Mouse (Mus musculus): ENCODE measurements around the gene Med12. TPM values are rescaled to one million over a fixed set of nuclear protein-coding genes. Genes with fewer than 3 reads are reported as not detected.
"Not testable (repeated sequence)": the region's sequence is repeated elsewhere in the genome, so short reads cannot be mapped to it uniquely, and the experiment has no call there.

Gene Med12
- total RNA-seq, 2 experiments from 2014 or later = 26.1 to 33.7 TPM

DNA sequence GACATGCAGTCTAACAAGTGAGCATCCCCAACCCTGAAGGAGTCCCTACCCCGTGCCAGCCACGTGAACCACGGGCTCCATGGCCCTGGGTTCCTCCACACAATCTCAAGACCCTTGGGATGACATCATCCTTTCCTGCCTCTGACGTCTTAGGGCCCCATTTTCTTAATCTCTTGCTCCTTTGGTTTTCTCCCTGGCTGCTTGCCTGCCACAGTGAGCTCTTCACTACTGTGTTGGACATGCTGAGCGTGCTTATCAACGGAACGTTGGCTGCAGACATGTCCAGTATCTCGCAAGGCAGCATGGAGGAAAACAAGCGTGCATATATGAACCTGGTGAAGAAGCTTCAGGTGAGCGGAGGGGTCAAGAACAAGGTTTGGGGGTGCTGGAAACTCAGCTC is 16.3 kb downstream of the Med12 start:
- no peak for DNase-seq (ENCODE audit: extremely low spot score in 1 of 2, low spot score in 2 of 2)
- intact Hi-C loops (cut with DNase I) = no loop called here

- intact Hi-C loops (cut with DNase I) = no loop called here
- peak in 1 of 2 experiments; percentile 67 for DNase-seq (ENCODE audit: extremely low spot score in 1 of 2, low spot score in 2 of 2)
Observed at GRCm38 (mm10) chrX:101299055-101299454, 25.2 kb downstream of the Med12 start, which contains the start of gene Nlgn3. TSS of gene Nlgn3 (plus strand) at chrX:101299168.

GRCm38 (mm10) chrX:101299473-101300426 is 25.9 kb downstream of the Med12 start:
- intact Hi-C loops (cut with DNase I) = loop anchor here (2.0 kb wide), 1 partner anchor 31 kb away; no protein-coding TSS in a partner anchor
- DNase-seq (ENCODE audit: extremely low spot score in 1 of 2, low spot score in 2 of 2) = peak in 1 of 2 experiments; percentile 59

GRCm38 (mm10) chrX:101300427-101301030 is 26.7 kb downstream of the Med12 start:
- DNase-seq (ENCODE audit: extremely low spot score in 1 of 2, low spot score in 2 of 2) = no peak
- intact Hi-C loops (cut with DNase I) = loop anchor here (2.0 kb wide), 1 partner anchor 30 kb away; no protein-coding TSS in a partner anchor

- DNase-seq (ENCODE audit: extremely low spot score in 1 of 2, low spot score in 2 of 2) = no peak
- intact Hi-C loops (cut with DNase I) = loop anchor here (2.0 kb wide), 1 partner anchor 29 kb away; no protein-coding TSS in a partner anchor
Observed at GRCm38 (mm10) chrX:101301654-101302053, 27.8 kb downstream of the Med12 start.

DNA sequence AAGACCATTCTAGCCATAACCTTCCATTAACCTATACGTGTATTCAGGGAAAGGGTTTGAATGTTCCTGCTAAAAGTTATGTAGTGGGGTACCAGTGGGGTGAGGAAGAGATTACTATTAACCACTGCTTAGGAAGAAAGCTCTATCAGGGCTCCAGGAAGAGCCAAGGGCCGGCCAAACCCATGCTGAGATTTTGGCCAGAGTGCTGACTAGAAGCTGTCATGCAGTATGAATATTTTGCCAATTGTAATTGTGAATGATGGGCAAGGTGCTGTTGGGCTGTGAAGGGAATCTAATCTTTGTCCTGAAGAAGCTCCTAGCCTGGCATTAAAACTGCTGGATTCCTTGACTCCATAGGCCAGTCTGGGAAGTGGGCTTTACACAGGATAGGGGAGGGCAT is 30.8 kb downstream of the Med12 start:
- intact Hi-C loops (cut with DNase I) = no loop called here
- DNase-seq (ENCODE audit: extremely low spot score in 1 of 2, low spot score in 2 of 2) = no peak

DNA sequence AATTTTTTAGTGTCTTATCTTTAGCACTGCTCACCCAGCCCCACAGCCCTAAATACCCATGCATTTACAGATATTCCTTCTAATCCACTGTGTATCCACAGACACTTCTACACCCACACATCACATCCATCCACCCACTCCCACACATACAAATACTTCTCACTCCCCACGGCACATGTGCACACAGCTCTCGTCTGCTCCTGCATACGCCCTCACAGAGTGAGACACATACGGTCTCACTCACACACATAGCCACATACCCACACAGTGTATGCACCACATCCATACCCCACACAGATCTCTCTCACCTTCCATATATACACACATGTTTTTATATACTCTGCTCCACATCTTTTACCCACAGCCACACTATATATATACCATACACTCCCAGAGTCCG is 35.5 kb downstream of the Med12 start:
- intact Hi-C loops (cut with DNase I) = no loop called here
- no peak for DNase-seq (ENCODE audit: extremely low spot score in 1 of 2, low spot score in 2 of 2)

- intact Hi-C loops (cut with DNase I) = no loop called here
- DNase-seq (ENCODE audit: extremely low spot score in 1 of 2, low spot score in 2 of 2) = peak; percentile 68 to 69
Observed at GRCm38 (mm10) chrX:101313625-101314359, 40.0 kb downstream of the Med12 start.

DNA sequence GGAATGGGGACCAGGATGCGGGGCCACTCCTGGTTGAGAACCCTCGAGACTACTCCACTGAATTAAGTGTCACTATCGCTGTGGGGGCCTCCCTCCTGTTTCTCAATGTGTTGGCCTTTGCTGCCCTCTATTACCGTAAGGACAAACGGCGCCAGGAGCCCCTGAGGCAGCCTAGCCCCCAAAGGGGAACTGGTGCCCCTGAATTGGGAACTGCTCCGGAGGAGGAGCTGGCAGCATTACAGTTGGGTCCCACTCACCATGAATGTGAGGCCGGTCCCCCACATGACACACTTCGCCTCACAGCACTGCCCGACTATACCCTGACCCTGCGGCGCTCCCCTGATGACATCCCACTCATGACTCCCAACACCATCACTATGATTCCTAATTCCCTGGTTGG is 45.9 kb downstream of the Med12 start:
- no peak for DNase-seq (ENCODE audit: extremely low spot score in 1 of 2, low spot score in 2 of 2)
- intact Hi-C loops (cut with DNase I) = no loop called here

- intact Hi-C loops (cut with DNase I) = no loop called here
- no peak for DNase-seq (ENCODE audit: extremely low spot score in 1 of 2, low spot score in 2 of 2)
Observed at GRCm38 (mm10) chrX:101325989-101326899, 52.4 kb downstream of the Med12 start.

DNA sequence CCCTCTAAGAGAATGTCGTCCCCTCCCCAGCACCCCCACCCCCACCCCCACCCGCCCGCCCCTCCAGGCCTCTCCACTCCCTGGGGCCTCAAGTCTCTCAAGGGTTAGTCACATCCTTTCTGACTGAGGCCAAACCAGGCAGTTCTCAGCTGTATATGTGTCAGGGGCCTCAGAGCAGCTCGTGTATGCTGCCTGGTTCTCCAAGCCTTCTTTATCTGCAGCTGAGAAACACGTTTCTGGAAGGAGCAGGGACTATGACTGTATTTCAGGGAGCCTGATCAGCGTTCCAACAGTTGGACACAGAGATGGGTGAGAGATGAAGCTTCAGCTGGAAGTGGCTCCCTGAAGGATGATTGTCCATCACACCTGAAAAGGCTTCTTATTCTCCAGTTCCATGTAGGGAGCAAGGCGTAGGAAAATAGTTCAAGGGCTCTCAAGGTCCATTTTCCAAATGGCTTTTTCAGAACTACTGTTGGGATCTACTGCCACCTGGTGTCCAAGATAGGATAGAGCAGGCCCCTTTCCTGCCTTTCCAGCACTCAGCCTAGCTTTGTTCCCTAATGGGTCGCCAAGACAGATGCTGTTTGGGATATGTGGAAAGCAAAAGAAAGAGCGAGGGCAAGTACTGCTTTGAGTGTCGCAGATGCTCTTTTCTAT is 55.7 kb downstream of the Med12 start:
- DNase-seq (ENCODE audit: extremely low spot score in 1 of 2, low spot score in 2 of 2) = peak; percentile 53 to 55
- intact Hi-C loops (cut with DNase I) = loop anchor here (2.0 kb wide), 2 partner anchors 29 to 199 kb away; no protein-coding TSS in a partner anchor

DNA sequence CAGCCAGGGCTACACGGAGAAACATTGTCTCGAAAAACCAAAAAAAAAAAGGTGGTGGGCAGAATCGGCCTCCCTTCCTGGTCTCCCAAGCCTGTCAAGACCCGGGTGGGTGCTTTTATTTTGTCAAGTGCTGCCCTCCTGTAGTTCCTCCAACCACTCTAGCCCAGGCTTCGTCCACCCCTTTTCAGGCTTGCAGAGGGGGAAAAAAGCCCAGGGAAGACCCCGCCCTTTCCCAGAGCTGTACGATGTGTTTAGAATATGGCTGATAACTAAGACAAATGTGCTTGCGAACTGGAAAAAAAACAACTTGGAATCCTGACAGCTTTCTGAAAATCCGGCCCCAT is 58.2 kb downstream of the Med12 start:
- no peak for DNase-seq (ENCODE audit: extremely low spot score in 1 of 2, low spot score in 2 of 2)
- intact Hi-C loops (cut with DNase I) = loop anchor here (2.0 kb wide), 1 partner anchor 87 kb away; no protein-coding TSS in a partner anchor

DNA sequence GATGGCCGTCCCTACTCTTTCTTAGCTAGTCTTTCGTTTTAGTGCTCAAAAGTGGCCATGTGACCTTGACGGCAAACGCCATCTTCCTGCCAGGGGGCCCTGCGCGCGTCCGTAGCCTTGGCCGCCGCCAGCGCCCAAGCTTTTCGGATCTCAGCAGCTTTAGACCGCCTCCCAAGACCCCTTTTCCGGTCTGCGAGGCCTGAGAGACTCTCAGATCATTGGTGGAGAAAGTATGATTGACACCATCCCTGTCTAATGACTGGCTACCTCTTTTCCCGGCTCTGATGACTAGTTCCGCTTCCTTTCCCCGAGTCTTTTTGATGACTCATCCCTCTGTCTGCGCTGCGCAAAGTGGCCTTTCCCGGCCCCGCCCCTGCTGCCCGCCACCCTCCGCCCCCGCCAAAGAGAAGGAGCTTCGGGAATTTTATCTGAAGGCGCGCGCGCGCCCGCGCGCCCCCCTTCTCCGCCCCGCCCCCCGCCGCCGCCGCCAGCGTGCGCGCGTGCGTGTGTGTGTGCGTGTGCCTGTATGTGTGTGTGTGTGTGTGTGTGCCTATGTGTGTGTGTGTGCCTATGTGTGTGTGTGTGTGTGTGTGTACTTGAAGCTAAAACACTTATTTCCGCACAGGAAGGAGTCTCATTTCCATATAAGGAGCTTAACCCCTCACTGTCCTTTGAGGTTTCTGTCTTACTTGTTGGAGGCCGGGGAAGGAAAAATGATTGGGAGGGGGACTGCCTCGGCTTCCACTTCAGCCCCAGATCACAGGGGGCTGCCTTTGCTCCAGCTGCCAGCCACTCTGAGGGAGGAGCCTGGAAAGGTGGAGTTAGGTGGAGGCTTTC is 58.8 kb downstream of the Med12 start:
- peak; percentile 90 to 91 for DNase-seq (ENCODE audit: extremely low spot score in 1 of 2, low spot score in 2 of 2)
- intact Hi-C loops (cut with DNase I) = loop anchor here (2.0 kb wide), 1 partner anchor 86 kb away; no protein-coding TSS in a partner anchor

GRCm38 (mm10) chrX:101334606-101335005 is 60.8 kb downstream of the Med12 start:
- no peak for DNase-seq (ENCODE audit: extremely low spot score in 1 of 2, low spot score in 2 of 2)
- intact Hi-C loops (cut with DNase I) = no loop called here

- DNase-seq (ENCODE audit: extremely low spot score in 1 of 2, low spot score in 2 of 2) = no peak
- intact Hi-C loops (cut with DNase I) = no loop called here
Observed at GRCm38 (mm10) chrX:101338666-101339065, 64.8 kb downstream of the Med12 start.

DNA sequence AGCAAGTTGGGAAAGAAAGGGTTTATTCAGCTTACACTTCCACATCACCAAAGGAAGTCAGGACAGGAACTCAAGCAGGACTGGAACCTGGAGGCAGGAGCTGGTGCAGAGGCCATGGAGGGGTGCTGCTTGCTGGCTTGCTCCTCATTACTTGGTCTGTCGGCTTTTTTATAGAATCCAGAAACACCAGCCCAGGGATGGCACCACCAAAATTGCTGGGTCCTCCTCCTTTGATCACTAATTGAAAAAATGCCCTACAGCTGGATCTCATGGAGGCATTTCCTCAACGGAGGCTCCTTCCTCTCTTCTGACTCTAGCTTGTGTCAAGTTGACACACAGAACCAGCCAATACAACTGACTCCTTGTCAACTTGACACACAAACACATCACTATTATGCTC is 69.0 kb downstream of the Med12 start:
- intact Hi-C loops (cut with DNase I); DNase-seq (ENCODE audit: extremely low spot score in 1 of 2, low spot score in 2 of 2): not testable (repeated sequence)

GRCm38 (mm10) chrX:101345456-101345855 is 71.6 kb downstream of the Med12 start:
- no peak for DNase-seq (ENCODE audit: extremely low spot score in 1 of 2, low spot score in 2 of 2)
- intact Hi-C loops (cut with DNase I) = no loop called here
